Mouse (Mus musculus) liver, adult (tissue): ENCODE results near the gene Otop2.

Experiments
- GATA4 ChIP-seq: IDR thresholded peaks from 2 replicates; pipeline ENCODE4 v1.6.1; 2014; ENCODE audit warnings: mild to moderate bottlenecking, low read length; ENCODE audit not compliant: insufficient replicate concordance

Otop2 gene

GRCm38 (mm10) chr11:115374695-115375425, 67.9 kb downstream of the Otop2 start:
- TF ChIP-seq GATA4: no peak

GRCm38 (mm10) chr11:115376722-115377121, 69.8 kb downstream of the Otop2 start:
- TF ChIP-seq GATA4: no peak

- no peak for TF ChIP-seq GATA4
Observed at GRCm38 (mm10) chr11:115377254-115377653, 70.3 kb downstream of the Otop2 start.

DNA sequence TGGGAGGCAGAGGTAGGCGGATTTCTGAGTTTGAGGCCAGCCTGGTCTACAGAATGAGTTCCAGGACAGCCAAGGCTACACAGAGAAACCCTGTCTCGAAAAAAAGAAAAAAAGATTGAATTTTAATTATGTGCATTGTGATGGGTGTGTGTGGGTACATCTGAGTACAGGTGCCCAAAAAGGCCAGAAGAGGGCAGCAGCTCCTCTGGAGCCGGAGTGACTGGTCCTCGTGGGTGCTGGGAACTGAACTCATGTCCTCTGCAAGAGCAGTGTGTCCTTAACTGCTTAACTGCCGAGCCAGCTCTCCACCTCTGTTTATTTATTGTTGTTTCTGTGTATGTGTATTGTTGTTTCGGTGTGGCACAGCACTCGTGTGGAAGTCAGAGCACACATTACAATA, 70.9 kb downstream of the Otop2 start:
- no peak for TF ChIP-seq GATA4

DNA sequence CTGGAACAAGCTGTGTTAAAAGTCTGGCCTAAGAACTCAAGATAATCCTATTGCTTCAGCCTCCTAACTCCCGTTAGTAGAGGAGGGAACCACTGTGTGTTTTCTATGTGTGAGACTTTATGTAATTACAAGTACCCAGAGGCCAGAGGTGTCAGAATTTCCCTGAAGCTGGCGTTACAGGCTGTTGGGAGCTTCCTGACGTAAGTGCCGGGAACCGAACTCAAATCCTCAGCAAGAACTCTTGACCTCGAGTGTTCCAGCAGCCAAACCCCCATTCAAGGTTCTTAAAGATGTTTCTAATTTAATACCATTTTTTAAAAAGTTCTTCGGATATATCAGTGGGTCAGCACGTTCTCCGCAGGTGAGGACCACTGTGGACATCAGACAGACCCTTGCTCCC, 74.3 kb downstream of the Otop2 start:
- no peak for TF ChIP-seq GATA4
